Mouse (Mus musculus) liver, embryonic 14.5 days (tissue): ENCODE data around the gene Mitf.

Source experiments
- CTCF ChIP-seq: IDR thresholded peaks from 2 replicates; pipeline ENCODE4 v1.5.1; 2016; ENCODE audit warnings: antibody characterized with exemption, low read depth, control low read depth
- EP300 ChIP-seq: IDR thresholded peaks from 2 replicates; pipeline ENCODE4 v1.6.1; 2016; ENCODE audit warnings: antibody characterized with exemption, low read depth

DNA sequence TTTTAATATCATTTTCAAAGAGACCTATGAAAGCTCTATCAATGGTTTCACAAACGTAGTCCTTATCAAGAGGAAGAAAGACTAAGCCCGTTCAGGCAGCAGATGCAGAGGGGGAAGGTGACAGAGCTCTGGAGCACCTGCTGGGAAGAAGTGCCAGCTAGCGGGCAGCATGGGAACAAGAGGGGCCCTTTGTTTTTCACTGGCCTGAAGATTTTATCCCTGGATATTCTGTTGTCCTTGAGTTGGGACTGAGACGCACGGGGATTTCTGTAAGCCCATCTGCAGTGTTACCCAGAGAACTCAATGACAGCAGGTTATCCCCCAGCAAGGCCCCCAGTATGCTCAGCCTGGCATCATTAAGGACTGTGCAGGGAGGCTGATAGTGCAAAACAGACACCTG is 258.1 kb downstream of the Mitf start:
- TF ChIP-seq CTCF (no peak), EP300 (no peak)
